Mouse (Mus musculus): ENCODE data around the gene Try10. TPM values are rescaled to one million over a fixed set of nuclear protein-coding genes. Genes with fewer than 3 reads are reported as not detected.

Gene Try10
- polyA plus RNA-seq (2012; fragmentation: generic; extraction: Trizol) = not detected

GRCm38 (mm10) chr6:41353932-41354331 lies at the start of gene Try10:
Gene Try10, plus strand, starts transcription at chr6:41354105.

GRCm38 (mm10) chr6:41316741-41317140 lies 37.2 kb upstream of the Try10 start, which contains the start of gene Try5:
Gene Try5, minus strand, starts transcription at chr6:41316841.

GRCm38 (mm10) chr6:41377578-41377977 lies 23.7 kb downstream of the Try10 start, which contains the start of gene Prss3:
Gene Prss3, minus strand, starts transcription at chr6:41377678.

GRCm38 (mm10) chr6:41392056-41392455 lies 38.2 kb downstream of the Try10 start, which contains the start of gene Gm5771:
Gene Gm5771, plus strand, starts transcription at chr6:41392356.

Other genes with a start within 250 kb of the Try10 start
- gene Try4, start 51.8 kb upstream of the Try10 start, polyA plus RNA-seq (2012; fragmentation: generic; extraction: Trizol) = not detected
- gene Try5, start 37.3 kb upstream of the Try10 start, polyA plus RNA-seq (2012; fragmentation: generic; extraction: Trizol) = not detected
- gene Prss3, start 23.6 kb downstream of the Try10 start, polyA plus RNA-seq (2012; fragmentation: generic; extraction: Trizol) = not detected
- gene Gm5771, start 38.3 kb downstream of the Try10 start, polyA plus RNA-seq (2012; fragmentation: generic; extraction: Trizol) = not detected
- gene Gm10334, start 92.0 kb downstream of the Try10 start, polyA plus RNA-seq (2012; fragmentation: generic; extraction: Trizol) = not detected
- gene Prss1, start 104.8 kb downstream of the Try10 start, polyA plus RNA-seq (2012; fragmentation: generic; extraction: Trizol) = not detected
- under 1 TPM in 1 of 2 experiments, not detected in 1; 0.75 TPM for gene Prss2, start 167.7 kb downstream of the Try10 start, polyA plus RNA-seq (2012; fragmentation: generic; extraction: Trizol)